ENCODE assay signal across 1 mouse cellular context in the genomic region with DNA sequence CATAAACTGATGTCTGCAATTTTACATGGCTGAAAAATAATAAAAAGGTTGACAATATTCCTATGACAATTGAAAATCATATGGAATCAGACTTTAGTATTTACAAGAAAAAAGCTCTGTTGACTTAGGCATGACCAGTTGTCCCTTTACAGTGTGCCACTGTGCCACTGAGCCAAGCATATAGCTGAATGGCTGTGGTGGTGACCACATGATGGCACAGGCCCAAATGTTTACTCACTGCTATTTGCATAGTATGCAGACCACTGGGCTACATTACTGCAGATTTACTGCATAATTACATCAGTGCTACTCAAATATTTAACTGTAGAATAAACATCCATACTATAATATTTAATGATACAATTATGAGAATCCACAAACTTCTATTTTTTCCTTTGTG.
TF ChIP-seq lines count a peak whose summit lies in the region.

No protein-coding gene starts in this region.

TF ChIP-seq in MEL, 35 proteins besides CTCF, POLR2A, EP300 and RAD21 (continued from another document):
- TF ChIP-seq HCFC1 (IDR thresholded peaks at IDR 0.05; ENCODE audit: low read depth, low read length), result no peak
- TF ChIP-seq MYB (IDR thresholded peaks at IDR 0.05; ENCODE audit: low read depth, low read length), result no peak
- TF ChIP-seq TCF12 (IDR thresholded peaks at IDR 0.05; ENCODE audit: low read depth, low read length), result no peak
- TF ChIP-seq ZC3H11A (IDR thresholded peaks at IDR 0.05; ENCODE audit: low read depth, low read length), result no peak
- TF ChIP-seq GATA1 (IDR thresholded peaks at IDR 0.05; ENCODE audit: low read depth, low read length), result no peak
- no peak for TF ChIP-seq NELFE (IDR thresholded peaks at IDR 0.05; ENCODE audit: low read depth, low read length)
- no peak for TF ChIP-seq USF2 (IDR thresholded peaks at IDR 0.05; ENCODE audit: borderline replicate concordance in 1 of 2, insufficient read depth in 1 of 2, low read depth in 1 of 2, low read length in 2 of 2)
- TF ChIP-seq MYC (IDR thresholded peaks at IDR 0.05; ENCODE audit: low read depth, low read length), result no peak
- TF ChIP-seq MAFK (IDR thresholded peaks at IDR 0.05; ENCODE audit: borderline replicate concordance, low read depth, low read length), result no peak
- no peak for TF ChIP-seq NRF1 (IDR thresholded peaks at IDR 0.05; ENCODE audit: insufficient read depth, low read depth, low read length, poor library complexity, severe bottlenecking)
